Mouse (Mus musculus) olfactory bulb, adult 2 months (tissue): ENCODE measurements around the gene Plek2.

Source experiments
- CTCF ChIP-seq: fragments of 200-500 bp; IDR thresholded peaks from 2 replicates; pipeline ENCODE4 v1.5.1; 2012; ENCODE audit warnings: low read depth, mild to moderate bottlenecking, low read length, moderate library complexity; ENCODE audit not compliant: insufficient read depth
- POLR2A ChIP-seq: fragments of 200-500 bp; IDR thresholded peaks from 2 replicates; pipeline ENCODE4 v1.6.1; 2012; ENCODE audit warnings: mild to moderate bottlenecking, low read depth, low read length, moderate library complexity; ENCODE audit not compliant: insufficient read depth

DNA sequence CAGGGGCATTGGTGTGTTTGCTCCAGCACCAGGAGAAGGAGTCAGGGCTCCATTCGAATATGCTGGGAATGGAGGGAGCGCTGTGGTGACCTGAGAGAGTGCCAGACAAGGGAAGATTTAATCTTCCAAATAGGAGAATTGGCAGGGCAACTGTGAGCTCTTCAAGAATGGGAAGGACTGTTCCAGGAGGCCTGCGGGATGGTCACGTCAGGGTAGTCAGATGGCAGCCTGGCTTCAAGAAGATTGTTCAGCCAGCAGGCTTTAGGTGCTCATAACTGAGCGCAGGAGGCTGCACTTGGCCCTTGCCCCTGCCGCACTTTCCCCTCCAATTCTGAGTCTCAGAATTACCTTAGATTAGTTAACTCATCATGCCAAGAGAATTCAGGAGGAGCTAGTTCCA, 36.2 kb upstream of the Plek2 start:
- TF ChIP-seq CTCF = no peak
- TF ChIP-seq POLR2A = no peak
